Mouse (Mus musculus): ENCODE data around the gene Pik3r2. TPM values are rescaled to one million over a fixed set of nuclear protein-coding genes. Genes with fewer than 3 reads are reported as not detected.
A peak's percentile ranks its signal among the peaks of the same experiment; 100 is the strongest.

Gene Pik3r2
- polyA plus RNA-seq, 1 experiment from 2014 or later: 72.7 TPM

- Histone ChIP-seq H3K9ac (no peak overlapping the region), H3K4me3 (replicated peaks) (no peak overlapping the region), H3K9me3 (no peaks in the 10 kb centered on the region), H3K4me2 (no peak overlapping the region), H3K36me3 (replicated peaks) (peaks cover 71% of the 10 kb centered on the region), H3K27ac (no peak overlapping the region), H3K27me3 (peaks cover 23% of the 10 kb centered on the region; the same call in 1 of the 2 replicates), H3K4me1 (peaks cover 18% of the 10 kb centered on the region)
- WGBS: 84% methylated on average over 25 of the region's 25 CpGs
- no peak for ATAC-seq (ENCODE audit: low FRiP score)
Observed at GRCm38 (mm10) chr8:70786291-70787050, 10.0 kb upstream of the Pik3r2 start.

- Histone ChIP-seq H3K4me1 (peaks cover 20% of the 10 kb centered on the region), H3K4me3 (replicated peaks) (no peak overlapping the region), H3K27ac (no peak overlapping the region), H3K4me2 (no peak overlapping the region), H3K9me3 (no peaks in the 10 kb centered on the region), H3K9ac (0 out of 2 replicates have a peak overlapping the region, but pooled peaks have one; percentile 29), H3K36me3 (replicated peaks) (peaks cover 58% of the 10 kb centered on the region), H3K27me3 (no peaks in the 10 kb centered on the region)
- 82% methylated on average over 11 of the region's 11 CpGs for WGBS
- no peak for ATAC-seq (ENCODE audit: low FRiP score)
Observed at GRCm38 (mm10) chr8:70780093-70780492, 3.6 kb upstream of the Pik3r2 start.

- no peaks in the 10 kb centered on the region for H3K9me3 ChIP-seq
- peaks cover 43% of the 10 kb centered on the region for H3K4me1 ChIP-seq
- no peak for ATAC-seq (ENCODE audit: low FRiP score)
- 0 out of 2 replicates have a peak, but pooled peaks cover under 1% of the 10 kb centered on the region for H3K27me3 ChIP-seq
- peak overlapping the region; percentile 96 for H3K9ac ChIP-seq
- H3K4me3 ChIP-seq (replicated peaks): peak overlapping the region; percentile 84
- H3K27ac ChIP-seq: peak overlapping the region; percentile 98
- H3K36me3 ChIP-seq (replicated peaks): peaks cover 63% of the 10 kb centered on the region
- peak overlapping the region; percentile 84 for H3K4me2 ChIP-seq
- WGBS: 3% methylated on average over 34 of the region's 34 CpGs
Observed at GRCm38 (mm10) chr8:70775851-70776495, 540 bp downstream of the Pik3r2 start.

GRCm38 (mm10) chr8:70775227-70775626, 1.3 kb downstream of the Pik3r2 start:
- 0 out of 2 replicates have a peak, but pooled peaks cover 4% of the 10 kb centered on the region for H3K27me3 ChIP-seq
- peak overlapping the region; percentile 96 for H3K9ac ChIP-seq
- H3K9me3 ChIP-seq: no peaks in the 10 kb centered on the region
- no peak for ATAC-seq (ENCODE audit: low FRiP score)
- no peak overlapping the region for H3K27ac ChIP-seq
- H3K4me1 ChIP-seq: peaks cover 43% of the 10 kb centered on the region
- peak overlapping the region; percentile 84 for H3K4me3 ChIP-seq (replicated peaks)
- H3K4me2 ChIP-seq: peak overlapping the region; percentile 84
- WGBS: 93% methylated on average over 5 of the region's 5 CpGs
- peaks cover 63% of the 10 kb centered on the region for H3K36me3 ChIP-seq (replicated peaks)

- Histone ChIP-seq H3K36me3 (replicated peaks) (peaks cover 61% of the 10 kb centered on the region), H3K9me3 (no peaks in the 10 kb centered on the region), H3K4me1 (peaks cover 43% of the 10 kb centered on the region), H3K27me3 (0 out of 2 replicates have a peak, but pooled peaks cover 4% of the 10 kb centered on the region), H3K9ac (peak overlapping the region; percentile 96; the same call in 1 of the 2 replicates), H3K4me2 (no peak overlapping the region), H3K4me3 (replicated peaks) (no peak overlapping the region), H3K27ac (no peak overlapping the region)
- no peak for ATAC-seq (ENCODE audit: low FRiP score)
- WGBS: 95% methylated on average over 18 of the region's 18 CpGs
Observed at GRCm38 (mm10) chr8:70774740-70775139, 1.8 kb downstream of the Pik3r2 start.

GRCm38 (mm10) chr8:70773833-70774232, 2.7 kb downstream of the Pik3r2 start:
- Histone ChIP-seq H3K4me1 (peaks cover 48% of the 10 kb centered on the region), H3K4me2 (no peak overlapping the region; the same call in 1 of the 2 replicates), H3K4me3 (replicated peaks) (0 out of 2 replicates have a peak overlapping the region, but pooled peaks have one; percentile 2), H3K9me3 (no peaks in the 10 kb centered on the region), H3K27me3 (0 out of 2 replicates have a peak, but pooled peaks cover 4% of the 10 kb centered on the region), H3K36me3 (replicated peaks) (peaks cover 56% of the 10 kb centered on the region), H3K27ac (peak overlapping the region; percentile 47; the same call in 1 of the 2 replicates), H3K9ac (0 out of 2 replicates have a peak overlapping the region, but pooled peaks have one; percentile 36)
- WGBS: 82% methylated on average over 9 of the region's 9 CpGs
- no peak for ATAC-seq (ENCODE audit: low FRiP score)

GRCm38 (mm10) chr8:70773410-70773809, 3.1 kb downstream of the Pik3r2 start:
- Histone ChIP-seq H3K4me1 (peaks cover 49% of the 10 kb centered on the region), H3K4me3 (replicated peaks) (0 out of 2 replicates have a peak overlapping the region, but pooled peaks have one; percentile 2), H3K27ac (peak overlapping the region; percentile 47; the same call in 1 of the 2 replicates), H3K9ac (0 out of 2 replicates have a peak overlapping the region, but pooled peaks have one; percentile 36), H3K27me3 (0 out of 2 replicates have a peak, but pooled peaks cover 4% of the 10 kb centered on the region), H3K4me2 (no peak overlapping the region), H3K9me3 (no peaks in the 10 kb centered on the region), H3K36me3 (replicated peaks) (peaks cover 60% of the 10 kb centered on the region)
- ATAC-seq (ENCODE audit: low FRiP score): no peak
- 82% methylated on average over 5 of the region's 5 CpGs for WGBS

- WGBS: 90% methylated on average over 9 of the region's 9 CpGs
- Histone ChIP-seq H3K27me3 (peaks cover 5% of the 10 kb centered on the region), H3K4me1 (peaks cover 44% of the 10 kb centered on the region), H3K27ac (no peak overlapping the region), H3K4me2 (no peak overlapping the region), H3K4me3 (replicated peaks) (no peak overlapping the region), H3K9me3 (no peaks in the 10 kb centered on the region), H3K9ac (no peak overlapping the region), H3K36me3 (replicated peaks) (peaks cover 65% of the 10 kb centered on the region)
- no peak for ATAC-seq (ENCODE audit: low FRiP score)
Observed at GRCm38 (mm10) chr8:70772890-70773289, 3.6 kb downstream of the Pik3r2 start.

- ATAC-seq (ENCODE audit: low FRiP score): no peak
- H3K4me3 ChIP-seq (replicated peaks): no peak overlapping the region
- peaks cover 70% of the 10 kb centered on the region for H3K36me3 ChIP-seq (replicated peaks)
- no peak overlapping the region for H3K27ac ChIP-seq
- H3K9ac ChIP-seq: no peak overlapping the region
- H3K27me3 ChIP-seq: peaks cover 11% of the 10 kb centered on the region
- H3K4me2 ChIP-seq: no peak overlapping the region
- WGBS: 92% methylated on average over 13 of the region's 13 CpGs
- H3K4me1 ChIP-seq: peaks cover 43% of the 10 kb centered on the region
- H3K9me3 ChIP-seq: no peaks in the 10 kb centered on the region
Observed at GRCm38 (mm10) chr8:70772075-70772474, 4.4 kb downstream of the Pik3r2 start.

- 97% methylated on average over 7 of the region's 7 CpGs for WGBS
- peaks cover 70% of the 10 kb centered on the region for H3K36me3 ChIP-seq (replicated peaks)
Observed at GRCm38 (mm10) chr8:70771217-70771616, 5.3 kb downstream of the Pik3r2 start.

GRCm38 (mm10) chr8:70770748-70771147, 5.8 kb downstream of the Pik3r2 start:
- Histone ChIP-seq H3K27ac (no peak overlapping the region), H3K9me3 (no peaks in the 10 kb centered on the region), H3K27me3 (peaks cover 22% of the 10 kb centered on the region), H3K4me2 (no peak overlapping the region), H3K36me3 (replicated peaks) (peaks cover 70% of the 10 kb centered on the region), H3K9ac (no peak overlapping the region; the same call in 1 of the 2 replicates), H3K4me1 (peaks cover 52% of the 10 kb centered on the region), H3K4me3 (replicated peaks) (no peak overlapping the region)
- WGBS: 95% methylated on average over 13 of the region's 13 CpGs
- ATAC-seq (ENCODE audit: low FRiP score): no peak

More at GRCm38 (mm10) chr8:70771217-70771616, 5.3 kb downstream of the Pik3r2 start:
- Histone ChIP-seq H3K4me1 (peaks cover 51% of the 10 kb centered on the region), H3K27me3 (peaks cover 20% of the 10 kb centered on the region), H3K27ac (no peak overlapping the region), H3K9ac (no peak overlapping the region), H3K4me2 (no peak overlapping the region), H3K9me3 (no peaks in the 10 kb centered on the region), H3K4me3 (replicated peaks) (no peak overlapping the region)
- ATAC-seq (ENCODE audit: low FRiP score): no peak

- H3K4me3 ChIP-seq (replicated peaks): no peak overlapping the region
- peaks cover 48% of the 10 kb centered on the region for H3K4me1 ChIP-seq
- peaks cover 22% of the 10 kb centered on the region for H3K27me3 ChIP-seq
- H3K9me3 ChIP-seq: no peaks in the 10 kb centered on the region
- peaks cover 68% of the 10 kb centered on the region for H3K36me3 ChIP-seq (replicated peaks)
- 73% methylated on average over 12 of the region's 12 CpGs for WGBS
- ATAC-seq (ENCODE audit: low FRiP score): no peak
- H3K4me2 ChIP-seq: no peak overlapping the region
- no peak overlapping the region for H3K27ac ChIP-seq
- no peak overlapping the region for H3K9ac ChIP-seq
Observed at GRCm38 (mm10) chr8:70769858-70770257, 6.7 kb downstream of the Pik3r2 start.

All from forebrain, embryonic 12.5 days (tissue).